22 mouse cellular contexts compared by ENCODE assay signal in genomic region chr12:105720196-105720595, GRCm38 (mm10). TPM values are rescaled to one million over a fixed set of nuclear protein-coding genes. Genes with fewer than 3 reads are reported as not detected.
A peak's percentile ranks its signal among the peaks of the same experiment; 100 is the strongest.
DNase-seq lines count a peak whose midpoint lies in the region; TF ChIP-seq lines count a peak whose summit lies in the region.
"Had no signal": no experiment of that assay in that cellular context is flagged by ENCODE, and none has a peak within 500 bp of the region (broad histone marks: within the 10 kb centered on the region; RNA-seq: fewer than 3 reads in every experiment).

No protein-coding gene starts in this region.

- no peaks in the 10 kb centered on the region for H3K36me3 ChIP-seq in kidney, adult 2 months (ENCODE audit: control insufficient read depth, insufficient read depth, low read length)
- H3K36me3 ChIP-seq: G1E had no signal

- no peak for TF ChIP-seq POLR2A in kidney, adult 2 months (IDR thresholded peaks at IDR 0.05; ENCODE audit: low read depth, low read length)

- WGBS in kidney, adult 2 months: 60% methylated on average over 3 of the region's 3 CpGs

- H3K27ac ChIP-seq in kidney, adult 2 months (ENCODE audit: insufficient read depth, low read depth, low read length): no peak overlapping the region

- TF ChIP-seq CTCF in kidney, adult 2 months (conservative IDR thresholded peaks at IDR 0.05; ENCODE audit: insufficient read depth, insufficient read length, low read depth, low read length): no peak

- DNase-seq in ES-CJ7 (ENCODE audit: low read depth, low spot score): peak; percentile 79
- DNase-seq in R1 (ENCODE audit: low read depth, low spot score): peak; percentile 80
- peak; percentile 79 for DNase-seq in ZHBTc4 (ENCODE audit: low read depth, low spot score)
- no peak for DNase-seq in spleen, adult 12 weeks (ENCODE audit: low spot score)
- DNase-seq in adrenal gland, postnatal 14 days: no peak
- no peak for DNase-seq in kidney, adult 2 months
- DNase-seq: adrenal gland, adult 2 months; adrenal gland, adult 8-10 months; adrenal gland, postnatal 10 days; adrenal gland, postnatal 25 days; adrenal gland, postnatal 36 days; B cell, adult 2 months; cerebellum, adult 11 months; cerebellum, adult 11-12 months; cerebellum, adult 18-20 months; cerebellum, adult 2 months; cerebellum, adult 8-10 months; cerebellum, adult 9-10 months; cerebellum, adult 9-11 months had no signal

- 0 out of 2 replicates have a peak, but pooled peaks cover 2% of the 10 kb centered on the region for H3K4me1 ChIP-seq in kidney, adult 2 months (ENCODE audit: control insufficient read depth, insufficient read depth, low read length)

- no peak overlapping the region for H3K4me3 ChIP-seq in kidney, adult 2 months (ENCODE audit: insufficient read depth, low read depth, low read length)

- H3K27me3 ChIP-seq in kidney, adult 2 months (replicated peaks; ENCODE audit: control insufficient read depth, insufficient read depth, low read length): no peaks in the 10 kb centered on the region
- H3K27me3 ChIP-seq: CH12.LX, Patski had no signal

RNA-seq across cellular contexts. Expression of gene Ak7, which starts 14.4 kb away (rescaled TPM):
- total RNA-seq in adrenal gland, postnatal 14 days (2021): 0.26 TPM in 1 of 2 replicates, not detected in the other
- 0.86 and 0.94 TPM in 2 replicates for polyA plus RNA-seq in kidney, adult 2 months (2012; rRNA removed)
- polyA plus RNA-seq: Patski had no signal

RNA-seq across cellular contexts. Expression of gene Atg2b, which starts 35.2 kb away (rescaled TPM):
- total RNA-seq in adrenal gland, postnatal 14 days (2021): 27.7 and 29.6 TPM in 2 replicates
- 16.5 and 16.6 TPM in 2 replicates for polyA plus RNA-seq in kidney, adult 2 months (2012; rRNA removed)

RNA-seq across cellular contexts. Expression of gene Gskip, which starts 35.6 kb away (rescaled TPM):
- total RNA-seq in adrenal gland, postnatal 14 days (2021): 15.0 and 17.0 TPM in 2 replicates
- polyA plus RNA-seq in kidney, adult 2 months (2012; rRNA removed): 6.6 and 9.0 TPM in 2 replicates

Comparison
In these comparisons a context has a peak if more than half of its experiments do, and no peak if none do; other contexts are left out.
1. DNase-seq: peak in ES-CJ7 (single experiment), R1 (single experiment) and ZHBTc4 (single experiment); none in spleen, adult 12 weeks (single experiment), adrenal gland, postnatal 14 days (single experiment) and kidney, adult 2 months (single experiment).